Mouse (Mus musculus) kidney, adult 18-20 months (tissue): ENCODE measurements around the gene Gar1.

Source experiments
- DNase-seq: peaks from one replicate; pipeline ENCODE4 v3.0.0; 2021

Gene Gar1

GRCm38 (mm10) chr3:129831035-129831568 lies at the start of gene Gar1:
Gene Gar1, minus strand, starts transcription at chr3:129831396.
- peak; percentile 97 for DNase-seq

GRCm38 (mm10) chr3:129879913-129880312 lies 48.7 kb upstream of the Gar1 start:
- no peak for DNase-seq

GRCm38 (mm10) chr3:129879131-129879757 lies 48.0 kb upstream of the Gar1 start:
- peak; percentile 47 for DNase-seq

GRCm38 (mm10) chr3:129878405-129879021 lies 47.3 kb upstream of the Gar1 start, which contains the start of gene Pla2g12a:
Gene Pla2g12a, plus strand, starts transcription at chr3:129878606.
- DNase-seq = peak; percentile 88

- no peak for DNase-seq
Observed at GRCm38 (mm10) chr3:129877327-129877726, 46.1 kb upstream of the Gar1 start.

- DNase-seq = peak; percentile 63
Observed at GRCm38 (mm10) chr3:129863698-129864097, 32.5 kb upstream of the Gar1 start.

- no peak for DNase-seq
Observed at GRCm38 (mm10) chr3:129862592-129862991, 31.4 kb upstream of the Gar1 start.

GRCm38 (mm10) chr3:129846846-129847245 lies 15.7 kb upstream of the Gar1 start:
- DNase-seq = no peak

GRCm38 (mm10) chr3:129845868-129846267 lies 14.7 kb upstream of the Gar1 start:
- DNase-seq = no peak

- DNase-seq = no peak
Observed at GRCm38 (mm10) chr3:129838017-129838416, 6.8 kb upstream of the Gar1 start.

- DNase-seq = no peak
Observed at GRCm38 (mm10) chr3:129836965-129837364, 5.8 kb upstream of the Gar1 start.

GRCm38 (mm10) chr3:129836051-129836697 lies 5.0 kb upstream of the Gar1 start:
- DNase-seq = peak; percentile 41

GRCm38 (mm10) chr3:129835388-129835934 lies 4.3 kb upstream of the Gar1 start, which contains the start of gene Cfi:
Gene Cfi, plus strand, starts transcription at chr3:129835884.
- no peak for DNase-seq

GRCm38 (mm10) chr3:129830626-129831025 lies 570 bp downstream of the Gar1 start:
- DNase-seq = no peak

GRCm38 (mm10) chr3:129827691-129828090 lies 3.5 kb downstream of the Gar1 start:
- no peak for DNase-seq

- DNase-seq = no peak
Observed at GRCm38 (mm10) chr3:129826691-129827090, 4.5 kb downstream of the Gar1 start.

GRCm38 (mm10) chr3:129824891-129825290 lies 6.3 kb downstream of the Gar1 start:
- no peak for DNase-seq

GRCm38 (mm10) chr3:129824146-129824545 lies 7.0 kb downstream of the Gar1 start:
- no peak for DNase-seq

- DNase-seq = no peak
Observed at GRCm38 (mm10) chr3:129823293-129823692, 7.9 kb downstream of the Gar1 start.

- DNase-seq = no peak
Observed at GRCm38 (mm10) chr3:129822206-129822775, 8.9 kb downstream of the Gar1 start, which contains the start of gene Rrh. Gene Rrh, minus strand, starts transcription at chr3:129822587.

- no peak for DNase-seq
Observed at GRCm38 (mm10) chr3:129821736-129822135, 9.5 kb downstream of the Gar1 start.

GRCm38 (mm10) chr3:129820847-129821246 lies 10.3 kb downstream of the Gar1 start:
- DNase-seq = no peak

GRCm38 (mm10) chr3:129803765-129804164 lies 27.4 kb downstream of the Gar1 start, which contains the start of gene Lrit3:
Gene Lrit3, minus strand, starts transcription at chr3:129804030.
- DNase-seq = no peak
